Mouse (Mus musculus) intestine, postnatal 0 days (tissue): ENCODE data around the gene Psmb7. TPM values are rescaled to one million over a fixed set of nuclear protein-coding genes. Genes with fewer than 3 reads are reported as not detected.

ENCODE experiments used
- ATAC-seq: fragments of 200-750 bp; cut with Nextera tagmentation; 2 replicates; pipeline ENCODE4 v1.8.0; 2017; ENCODE audit warnings: mild to moderate bottlenecking, moderate TSS enrichment, moderate library complexity
- H3K27ac ChIP-seq: fragments of 300-500 bp; sonication (generic); 2 replicates; pipeline ENCODE4 v1.5.1; 2014; ENCODE audit warnings: mild to moderate bottlenecking, low read depth, low read length, moderate library complexity
- H3K27me3 ChIP-seq: fragments of 300-500 bp; sonication (generic); replicated peaks from 2 replicates; pipeline ENCODE4 v1.6.1; 2014; ENCODE audit warnings: low read length, mixed read lengths; ENCODE audit not compliant: control insufficient read depth, insufficient read depth
- H3K36me3 ChIP-seq: fragments of 300-500 bp; sonication (generic); 2 replicates; pipeline ENCODE4 v1.6.1; 2014; ENCODE audit warnings: mild to moderate bottlenecking, moderate library complexity; ENCODE audit not compliant: control insufficient read depth, insufficient read depth
- H3K4me1 ChIP-seq: fragments of 300-500 bp; sonication (generic); replicated peaks from 2 replicates; pipeline ENCODE4 v1.6.1; 2014; ENCODE audit warnings: antibody characterized with exemption, low read length, mixed read lengths; ENCODE audit not compliant: control insufficient read depth, insufficient read depth
- H3K4me2 ChIP-seq: fragments of 300-500 bp; sonication (generic); replicated peaks from 2 replicates; pipeline ENCODE4 v1.6.1; 2014; ENCODE audit warnings: low read depth, mild to moderate bottlenecking, moderate library complexity
- H3K4me3 ChIP-seq: fragments of 300-500 bp; sonication (generic); 2 replicates; pipeline ENCODE4 v1.5.1; 2014; ENCODE audit warnings: low read depth, low read length
- H3K9ac ChIP-seq: fragments of 300-500 bp; sonication (generic); 2 replicates; pipeline ENCODE4 v1.6.1; 2014; ENCODE audit warnings: mild to moderate bottlenecking, low read depth, low read length
- H3K9me3 ChIP-seq: fragments of 300-500 bp; sonication (generic); 2 replicates; pipeline ENCODE4 v1.6.1; 2016; ENCODE audit warnings: mixed run types; ENCODE audit not compliant: control insufficient read depth
- CTCF ChIP-seq: sonication (generic); IDR thresholded peaks from 2 replicates; pipeline ENCODE4 v1.5.1; 2016; ENCODE audit warnings: low read depth, mild to moderate bottlenecking, control low read depth, antibody characterized with exemption, moderate library complexity
- WGBS: fragments of 180-500 bp; shearing (Covaris S2); extraction: QIAGEN DNeasy Blood & Tissue Kit; methylation state at CpG from one replicate; pipeline ENCODE4 v1.1.7; 2014; 5-methylcytosine and 5-hydroxymethylcytosine counted together
- polyA plus RNA-seq: library from polyadenylated mRNA; unstranded; fragments of >200 nt; fragmentation: Nextera tagmentation; extraction: Ambion mirVana; gene quantifications from 2 replicates; pipeline ENCODE4 v1.2.1, GENCODE M21; 2015

Gene Psmb7
- 134 and 148 TPM in 2 replicates for polyA plus RNA-seq

- H3K9me3 ChIP-seq: no peaks in the 10 kb centered on the region
- no peaks in the 10 kb centered on the region for H3K27me3 ChIP-seq
- peak within 1 kb of the TSS; percentile 85 for H3K9ac ChIP-seq
- 0 out of 2 replicates have a peak, but pooled peaks cover 3% of the 10 kb centered on the region for H3K4me1 ChIP-seq
- H3K36me3 ChIP-seq: peaks cover 25% of the 10 kb centered on the region
- 2% methylated on average over 52 of the region's 52 CpGs for WGBS
- H3K27ac ChIP-seq: peak within 1 kb of the TSS; percentile 52; the same call in 1 of the 2 replicates
- peak within 1 kb of the TSS; percentile 89 for H3K4me3 ChIP-seq
- TF ChIP-seq CTCF: no peak
- ATAC-seq: peak; percentile 89
- H3K4me2 ChIP-seq: peak within 1 kb of the TSS; percentile 73
Observed at GRCm38 (mm10) chr2:38643625-38644427, at the start of gene Psmb7. TSS of gene Psmb7 (minus strand) at chr2:38644087.

GRCm38 (mm10) chr2:38691542-38691941 lies 47.7 kb upstream of the Psmb7 start:
- no peak overlapping the region for H3K27ac ChIP-seq
- ATAC-seq: no peak
- TF ChIP-seq CTCF: peak; percentile 74
- H3K4me2 ChIP-seq: no peak overlapping the region
- 17% methylated on average over 8 of the region's 8 CpGs for WGBS
- peaks cover 7% of the 10 kb centered on the region; the same call in 1 of the 2 replicates for H3K27me3 ChIP-seq
- no peaks in the 10 kb centered on the region for H3K9me3 ChIP-seq
- no peaks in the 10 kb centered on the region for H3K36me3 ChIP-seq
- no peak overlapping the region for H3K4me3 ChIP-seq
- no peak overlapping the region for H3K9ac ChIP-seq
- no peaks in the 10 kb centered on the region for H3K4me1 ChIP-seq

GRCm38 (mm10) chr2:38689881-38690280 lies 46.0 kb upstream of the Psmb7 start:
- no peak for TF ChIP-seq CTCF
- Histone ChIP-seq H3K36me3 (no peaks in the 10 kb centered on the region), H3K4me2 (no peak overlapping the region), H3K27me3 (peaks cover 7% of the 10 kb centered on the region; the same call in 1 of the 2 replicates), H3K4me1 (no peaks in the 10 kb centered on the region), H3K4me3 (no peak overlapping the region), H3K27ac (no peak overlapping the region), H3K9me3 (no peaks in the 10 kb centered on the region), H3K9ac (no peak overlapping the region)
- ATAC-seq: no peak
- 93% methylated on average over 1 of the region's 1 CpGs for WGBS

- 5% methylated on average over 25 of the region's 29 CpGs for WGBS
- ATAC-seq: no peak
- 0 out of 2 replicates have a peak overlapping the region, but pooled peaks have one; percentile 7 for H3K9ac ChIP-seq
Observed at GRCm38 (mm10) chr2:38688791-38689520, 45.1 kb upstream of the Psmb7 start.

DNA sequence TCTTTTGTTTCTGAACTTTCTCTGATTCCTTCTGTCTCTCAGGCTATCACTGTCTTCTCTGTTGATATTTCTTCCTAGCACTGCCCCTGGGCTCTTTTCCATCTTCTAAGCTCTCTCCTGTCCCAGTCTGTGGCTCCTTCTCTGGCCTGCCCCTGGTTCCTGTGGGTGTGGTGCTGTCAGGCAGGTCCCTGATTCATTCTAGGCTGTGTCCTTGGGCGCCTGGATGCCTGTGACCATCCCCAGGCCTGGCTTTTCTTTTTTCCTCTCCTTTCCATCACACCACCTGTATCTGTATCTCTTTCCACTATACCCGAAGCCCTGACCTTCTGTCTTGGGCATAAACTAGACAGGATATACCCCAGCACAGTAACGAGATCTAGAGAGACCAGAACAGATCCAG lies 41.9 kb upstream of the Psmb7 start:
- TF ChIP-seq CTCF: no peak
- WGBS: 68% methylated on average over 3 of the region's 3 CpGs
- H3K27me3 ChIP-seq: peaks cover 7% of the 10 kb centered on the region; the same call in 1 of the 2 replicates
- no peaks in the 10 kb centered on the region for H3K36me3 ChIP-seq
- no peaks in the 10 kb centered on the region for H3K4me1 ChIP-seq
- no peaks in the 10 kb centered on the region for H3K9me3 ChIP-seq
- ATAC-seq: no peak
- H3K4me3 ChIP-seq: no peak overlapping the region
- no peak overlapping the region for H3K4me2 ChIP-seq
- no peak overlapping the region for H3K27ac ChIP-seq
- H3K9ac ChIP-seq: no peak overlapping the region

More at GRCm38 (mm10) chr2:38688791-38689520, 45.1 kb upstream of the Psmb7 start:
- peak overlapping the region; percentile 22; the same call in 1 of the 2 replicates for H3K4me3 ChIP-seq
- TF ChIP-seq CTCF: peak; percentile 63
- H3K4me2 ChIP-seq: peak overlapping the region; percentile 60
- H3K9me3 ChIP-seq: no peaks in the 10 kb centered on the region
- no peaks in the 10 kb centered on the region for H3K36me3 ChIP-seq
- H3K27ac ChIP-seq: no peak overlapping the region
- H3K27me3 ChIP-seq: peaks cover 7% of the 10 kb centered on the region; the same call in 1 of the 2 replicates
- no peaks in the 10 kb centered on the region for H3K4me1 ChIP-seq

DNA sequence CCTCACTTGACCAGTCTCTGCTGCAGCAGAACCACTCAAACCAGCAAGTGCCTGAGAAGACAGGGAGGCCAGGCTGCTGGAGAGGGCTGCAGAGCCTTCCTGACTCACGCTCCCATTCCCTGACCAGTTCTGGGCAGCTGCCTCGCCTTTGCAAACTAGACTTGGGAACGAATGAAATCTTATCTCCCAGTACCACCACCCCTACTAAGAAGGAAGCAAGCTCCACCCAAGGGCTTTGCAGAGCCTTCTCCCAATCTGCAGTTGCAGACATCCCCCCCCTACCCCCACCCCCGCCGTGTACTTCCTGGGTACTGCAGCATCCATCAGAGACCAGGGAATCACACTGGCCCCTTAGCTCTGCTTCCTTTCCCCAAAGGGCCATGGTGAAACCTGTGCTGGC lies 39.2 kb upstream of the Psmb7 start:
- no peaks in the 10 kb centered on the region for H3K4me1 ChIP-seq
- WGBS: 56% methylated on average over 5 of the region's 5 CpGs

More for the DNA sequence above, 39.2 kb upstream of the Psmb7 start:
- no peak for ATAC-seq
- Histone ChIP-seq H3K9me3 (no peaks in the 10 kb centered on the region), H3K27me3 (no peaks in the 10 kb centered on the region; the same call in 1 of the 2 replicates), H3K36me3 (no peaks in the 10 kb centered on the region), H3K4me3 (no peak overlapping the region), H3K9ac (no peak overlapping the region), H3K27ac (no peak overlapping the region), H3K4me2 (no peak overlapping the region)
- TF ChIP-seq CTCF: no peak
